Comparison of ENCODE assay signal across 8 mouse cellular contexts in the genomic region with DNA sequence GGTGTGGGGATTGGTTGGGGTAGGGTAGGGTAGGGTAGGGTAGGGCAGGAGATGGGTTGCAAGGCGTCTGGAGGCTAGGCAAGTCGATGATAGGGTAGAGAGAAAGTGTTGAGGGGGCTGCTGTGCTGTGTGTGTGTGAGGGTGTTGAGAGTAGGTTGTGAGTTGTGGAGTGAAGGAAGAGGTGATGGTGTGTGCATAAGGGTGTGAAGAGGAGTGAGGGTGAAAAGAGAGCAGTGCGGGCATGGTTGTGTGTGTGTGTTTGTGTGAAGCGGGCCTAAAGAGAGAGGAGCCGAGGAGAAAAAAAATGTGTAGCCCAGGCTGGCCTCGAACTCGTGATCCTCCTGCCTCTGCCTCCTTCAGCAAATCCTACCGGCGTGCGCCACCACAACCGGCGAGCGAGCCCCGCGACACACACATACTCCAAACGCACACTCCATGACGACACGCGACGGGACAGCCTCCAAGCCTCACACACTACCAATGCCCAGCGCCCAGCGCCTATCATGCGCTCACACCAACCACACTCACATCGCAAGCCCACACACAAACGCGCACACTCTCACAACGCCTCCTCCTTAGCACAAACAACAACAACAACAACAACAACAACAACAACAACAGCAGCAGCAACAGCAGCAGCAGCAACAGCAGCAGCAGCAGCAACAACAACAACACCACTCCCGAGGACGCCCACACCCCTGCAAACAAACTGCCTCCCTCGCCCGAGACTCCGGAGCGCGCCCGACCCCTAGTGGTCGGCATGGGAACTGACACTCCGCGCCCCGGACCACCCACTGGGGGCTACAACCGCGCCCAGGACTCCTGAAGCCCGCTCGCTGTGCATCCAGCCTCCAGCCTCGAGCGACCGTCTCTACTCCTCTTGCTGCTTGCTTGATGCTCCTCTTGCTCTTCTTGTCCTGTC. TPM values are rescaled to one million over a fixed set of nuclear protein-coding genes. Genes with fewer than 3 reads are reported as not detected.
DNase-seq lines count a peak whose midpoint lies in the region; ATAC-seq and TF ChIP-seq lines count a peak whose summit lies in the region.

No protein-coding gene starts in this region.

- H3ac ChIP-seq in myocyte (ENCODE audit: control insufficient read depth, insufficient read length), result peak overlapping the region; percentile 3

- DNase-seq in B cell, adult 2 months, result peak; percentile 98 to 99
- DNase-seq in brain, adult 2 months (ENCODE audit: low read depth, low spot score), result peak; percentile 97
- DNase-seq in heart, embryonic 10.5 days (ENCODE audit: low spot score), result peak; percentile 95
- DNase-seq in liver, adult 2 months (ENCODE audit: extremely low read depth, low read depth, low spot score), result peak; percentile 72
- DNase-seq in splenic B cell, adult 2 months (ENCODE audit: low read depth, low spot score), result peak; percentile 95

- H3K9me3 ChIP-seq in heart, embryonic 10.5 days, result no peaks in the 10 kb centered on the region
- H3K9me3 ChIP-seq in kidney, embryonic 15.5 days (replicated peaks), result no peaks in the 10 kb centered on the region

- WGBS in heart, embryonic 10.5 days, result 3% methylated on average over 46 of the region's 46 CpGs
- 2% methylated on average over 46 of the region's 46 CpGs for WGBS in kidney, embryonic 15.5 days
- 4% methylated on average over 46 of the region's 46 CpGs for WGBS in liver, adult 2 months

- peak overlapping the region; percentile 72 for H3K9ac ChIP-seq in kidney, embryonic 15.5 days
- peak overlapping the region; percentile 62 for H3K9ac ChIP-seq in liver, adult 2 months (ENCODE audit: low read depth, low read length)

- H3K27me3 ChIP-seq in heart, embryonic 10.5 days (ENCODE audit: insufficient read depth, poor library complexity, severe bottlenecking), result peaks cover 15% of the 10 kb centered on the region; the same call in 1 of the 2 replicates
- H3K27me3 ChIP-seq in kidney, embryonic 15.5 days, result 0 out of 2 replicates have a peak, but pooled peaks cover 3% of the 10 kb centered on the region
- no peaks in the 10 kb centered on the region for H3K27me3 ChIP-seq in liver, adult 2 months (ENCODE audit: control insufficient read depth, insufficient read depth, low read length)
- H3K27me3 ChIP-seq in myocyte (ENCODE audit: control insufficient read depth, insufficient read depth, insufficient read length), result peaks cover 23% of the 10 kb centered on the region
- no peaks in the 10 kb centered on the region for H3K27me3 ChIP-seq in splenic B cell, adult 2 months (ENCODE audit: control insufficient read depth, insufficient read depth, low read length, poor library complexity, severe bottlenecking)

- TF ChIP-seq POLR2A in liver, adult 2 months (IDR thresholded peaks at IDR 0.05; ENCODE audit: extremely low read depth, insufficient read depth, low read length), result no peak
- TF ChIP-seq POLR2A in myocyte (IDR thresholded peaks at IDR 0.05; ENCODE audit: insufficient read length, low read depth), result no peak

- peak overlapping the region; percentile 74 for H3K4me3 ChIP-seq in heart, embryonic 10.5 days
- H3K4me3 ChIP-seq in kidney, embryonic 15.5 days (replicated peaks), result peak overlapping the region; percentile 73
- peak overlapping the region; percentile 58 for H3K4me3 ChIP-seq in liver, adult 2 months (ENCODE audit: insufficient read depth, low read depth, low read length)
- peak overlapping the region; percentile 34 for H3K4me3 ChIP-seq in myocyte

- peak; percentile 84 for TF ChIP-seq CTCF in liver, adult 2 months (IDR thresholded peaks at IDR 0.05; ENCODE audit: low read depth, low read length)

- H3K27ac ChIP-seq in heart, embryonic 10.5 days, result peak overlapping the region; percentile 76
- peak overlapping the region; percentile 65 for H3K27ac ChIP-seq in kidney, embryonic 15.5 days
- H3K27ac ChIP-seq in liver, adult 2 months (replicated peaks; ENCODE audit: insufficient read depth, low read depth, low read length), result no peak overlapping the region

- no peaks in the 10 kb centered on the region for H3K79me2 ChIP-seq in liver, adult 2 months (ENCODE audit: control insufficient read depth, insufficient read depth, low read length)
- H3K79me2 ChIP-seq in myocyte (ENCODE audit: control insufficient read depth, insufficient read depth), result no peaks in the 10 kb centered on the region

- no peaks in the 10 kb centered on the region for H3K36me3 ChIP-seq in heart, embryonic 10.5 days
- no peaks in the 10 kb centered on the region for H3K36me3 ChIP-seq in kidney, embryonic 15.5 days
- H3K36me3 ChIP-seq in liver, adult 2 months (ENCODE audit: control insufficient read depth, insufficient read depth, low read length), result no peaks in the 10 kb centered on the region
- no peaks in the 10 kb centered on the region for H3K36me3 ChIP-seq in myocyte (ENCODE audit: control insufficient read depth, insufficient read depth)
- no peaks in the 10 kb centered on the region for H3K36me3 ChIP-seq in splenic B cell, adult 2 months (ENCODE audit: control insufficient read depth, insufficient read depth, low read length, poor library complexity, severe bottlenecking)

- peak overlapping the region; percentile 88 for H3K4me2 ChIP-seq in kidney, embryonic 15.5 days
- peak overlapping the region; percentile 90 for H3K4me2 ChIP-seq in myocyte (ENCODE audit: low read depth)

- H3K4me1 ChIP-seq in heart, embryonic 10.5 days, result peaks cover 4% of the 10 kb centered on the region; the same call in 1 of the 2 replicates
- H3K4me1 ChIP-seq in kidney, embryonic 15.5 days, result 0 out of 2 replicates have a peak, but pooled peaks cover 2% of the 10 kb centered on the region
- H3K4me1 ChIP-seq in liver, adult 2 months (ENCODE audit: control insufficient read depth, insufficient read depth, low read length), result no peaks in the 10 kb centered on the region; the same call in 1 of the 2 replicates

- peak; percentile 96 for ATAC-seq in erythroblast, adult 5-6 weeks (replicated peaks; ENCODE audit: low FRiP score, poor library complexity, severe bottlenecking)
- peak; percentile 99 for ATAC-seq in kidney, embryonic 15.5 days (replicated peaks; ENCODE audit: low FRiP score)

TF ChIP-seq in myocyte, 11 proteins besides CTCF, POLR2A, EP300 and RAD21:
- TF ChIP-seq E2F4 (IDR thresholded peaks at IDR 0.05; ENCODE audit: insufficient read depth) (peak; percentile 32), SRF (IDR thresholded peaks at IDR 0.05; ENCODE audit: control insufficient read depth, insufficient read length, low read depth) (no peak), MYOG (IDR thresholded peaks at IDR 0.05; ENCODE audit: control insufficient read depth in 1 of 3, insufficient read depth in 1 of 3, insufficient read length in 2 of 3, low read depth in 2 of 3) (no peak), POLR2AphosphoS2 (IDR thresholded peaks at IDR 0.05; ENCODE audit: insufficient read length, low read depth) (no peak), MAX (IDR thresholded peaks at IDR 0.05; ENCODE audit: low read depth) (peak; percentile 19), CEBPB (IDR thresholded peaks at IDR 0.05; ENCODE audit: insufficient read depth, poor library complexity, severe bottlenecking) (peak; percentile 39; the same call in 1 of the 2 replicates), USF1 (IDR thresholded peaks at IDR 0.05; ENCODE audit: low read depth) (no peak), TCF3 (IDR thresholded peaks at IDR 0.05; ENCODE audit: insufficient read length, low read depth) (no peak), MYOD1 (IDR thresholded peaks at IDR 0.05; ENCODE audit: control insufficient read depth in 1 of 3, insufficient read length in 2 of 3, low read depth in 2 of 3) (no peak), REST (IDR thresholded peaks at IDR 0.05; ENCODE audit: insufficient read depth, insufficient read length) (no peak), TCF12 (IDR thresholded peaks at IDR 0.05; ENCODE audit: insufficient read depth, poor library complexity, severe bottlenecking) (no peak)

RNA-seq across cellular contexts. Expression of gene Ezh2, which starts 55.6 kb away (rescaled TPM):
- 107 and 136 TPM in 2 replicates for total RNA-seq in erythroblast, adult 5-6 weeks (2015; ENCODE audit: low replicate concordance)
- total RNA-seq in erythroblast, adult 5-6 weeks (2017; ENCODE audit: low replicate concordance), result 119 and 162 TPM in 2 replicates
- 68.1 and 111 TPM in 2 replicates for polyA plus RNA-seq in heart, embryonic 10.5 days (2016; fragmentation: Nextera tagmentation; extraction: Ambion mirVana)
- polyA plus RNA-seq in kidney, embryonic 15.5 days (2015; fragmentation: Nextera tagmentation; extraction: Ambion mirVana), result 108 and 116 TPM in 2 replicates
- 5.6 and 6.5 TPM in 2 replicates for total RNA-seq in liver, adult 2 months (2014; rRNA removed)
- polyA plus RNA-seq in liver, adult 2 months (2012; rRNA removed), result 0.96 and 1.9 TPM in 2 replicates
- polyA plus RNA-seq in myocyte (2012; fragmentation: generic; extraction: Trizol), result 19.3 TPM
